Mouse (Mus musculus) lung, adult 2 months (tissue): ENCODE results near the gene Csgalnact2.

ENCODE experiments used
- CTCF ChIP-seq: fragments of 200-500 bp; IDR thresholded peaks from 2 replicates; pipeline ENCODE4 v1.5.1; 2011; ENCODE audit warnings: mild to moderate bottlenecking, low read length, control low read depth; ENCODE audit not compliant: insufficient read depth
- POLR2A ChIP-seq: fragments of 200-500 bp; IDR thresholded peaks from 2 replicates; pipeline ENCODE4 v1.6.1; 2011; ENCODE audit warnings: low read depth, mild to moderate bottlenecking, control low read depth, low read length, borderline replicate concordance; ENCODE audit errors: extremely low read depth

DNA sequence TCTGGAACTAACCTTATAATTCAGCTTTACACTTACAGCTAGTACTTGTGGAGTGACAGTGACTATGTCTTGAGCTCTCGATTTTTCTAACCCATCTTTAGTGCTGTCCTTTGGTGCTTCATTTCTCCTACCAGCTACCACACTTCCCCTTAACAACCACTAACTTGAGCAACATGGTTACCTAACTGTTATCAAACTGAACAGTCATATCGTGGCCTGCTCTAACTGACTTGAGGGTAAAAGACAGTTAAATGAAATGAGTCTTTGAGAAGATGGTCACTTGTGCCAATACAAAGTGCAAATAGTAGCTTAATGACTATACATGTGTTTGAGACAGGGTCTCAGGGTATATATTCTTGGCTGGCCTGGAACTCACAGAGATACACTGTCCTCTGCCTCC is 1.8 kb downstream of the Csgalnact2 start:
- TF ChIP-seq CTCF (no peak), POLR2A (no peak)
